Mouse (Mus musculus) skeletal muscle tissue, adult 2 months (tissue): ENCODE data around the gene Ushbp1.
"Not testable (repeated sequence)": the region's sequence is repeated elsewhere in the genome, so short reads cannot be mapped to it uniquely, and the experiment has no call there.

ENCODE experiments used
- DNase-seq: peaks from one replicate; pipeline ENCODE4 v3.0.0-alpha.2; 2012; ENCODE audit warnings: low read depth, low spot score

Gene Ushbp1

GRCm38 (mm10) chr8:71395629-71396028 lies at the start of gene Ushbp1:
Gene Ushbp1 (minus strand): TSS chr8:71395802.
- DNase-seq: no peak

DNA sequence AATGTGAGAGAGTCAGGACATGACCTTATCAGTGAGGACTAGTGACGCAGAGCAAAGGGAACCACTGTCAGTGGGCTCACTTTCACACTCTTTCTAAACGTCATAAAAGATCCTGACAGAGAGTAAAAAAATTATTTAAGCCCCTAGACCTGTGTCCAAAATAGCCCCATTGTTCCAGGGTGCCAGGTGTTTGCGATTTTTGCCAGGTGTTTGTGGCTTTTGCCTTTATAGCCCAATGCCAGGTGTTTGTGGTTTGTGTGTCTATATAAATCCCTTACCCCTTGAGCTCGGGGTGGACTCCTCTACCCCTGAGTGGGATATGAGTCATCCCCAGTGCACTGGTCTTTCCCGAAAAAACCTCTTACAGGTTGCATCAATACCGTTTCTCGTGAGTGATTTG lies 49.5 kb upstream of the Ushbp1 start:
- DNase-seq: no peak

- DNase-seq: peak; percentile 38
Measured at GRCm38 (mm10) chr8:71441404-71441803, 45.8 kb upstream of the Ushbp1 start.

DNA sequence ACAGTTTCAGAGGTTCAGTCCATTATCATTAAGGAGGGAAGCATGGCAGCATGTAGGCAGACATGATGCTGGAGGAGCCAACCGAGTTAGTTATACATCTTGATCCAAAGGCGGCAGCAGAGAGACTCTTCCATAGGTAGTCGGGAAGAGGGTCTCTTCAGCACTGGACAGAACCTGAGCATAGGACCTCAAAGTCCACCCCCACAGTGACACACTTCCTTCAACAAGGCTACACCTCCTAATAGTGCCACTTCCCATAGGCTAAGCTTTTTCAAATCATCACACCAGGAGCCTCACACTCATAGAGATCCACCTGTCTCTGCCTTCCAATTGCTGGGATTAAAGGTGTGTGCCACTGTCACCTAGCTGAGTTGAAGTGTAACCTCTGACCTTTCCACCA lies 41.4 kb upstream of the Ushbp1 start:
- DNase-seq: no peak

DNA sequence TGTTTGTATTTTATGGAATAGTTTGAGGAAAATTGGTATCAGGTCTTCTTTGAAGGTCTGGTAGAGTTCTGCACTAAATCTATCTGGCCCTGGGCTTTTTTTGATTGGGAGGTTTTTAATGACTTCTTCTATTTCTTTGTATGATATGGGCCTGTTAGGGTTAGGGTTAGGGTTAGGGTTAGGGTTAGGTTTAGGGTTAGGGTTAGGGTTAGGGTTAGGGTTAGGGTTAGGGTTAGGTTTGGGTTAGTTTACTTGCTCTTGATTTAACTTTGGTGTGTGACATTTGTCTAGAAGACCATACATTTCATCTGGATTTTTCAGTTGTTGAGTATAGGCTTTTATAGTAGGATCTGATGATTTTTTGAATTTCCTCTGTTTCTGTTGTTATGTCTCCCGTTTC lies 37.3 kb upstream of the Ushbp1 start:
- DNase-seq: not testable (repeated sequence)

GRCm38 (mm10) chr8:71422121-71422520 lies 26.5 kb upstream of the Ushbp1 start:
- DNase-seq: no peak

DNA sequence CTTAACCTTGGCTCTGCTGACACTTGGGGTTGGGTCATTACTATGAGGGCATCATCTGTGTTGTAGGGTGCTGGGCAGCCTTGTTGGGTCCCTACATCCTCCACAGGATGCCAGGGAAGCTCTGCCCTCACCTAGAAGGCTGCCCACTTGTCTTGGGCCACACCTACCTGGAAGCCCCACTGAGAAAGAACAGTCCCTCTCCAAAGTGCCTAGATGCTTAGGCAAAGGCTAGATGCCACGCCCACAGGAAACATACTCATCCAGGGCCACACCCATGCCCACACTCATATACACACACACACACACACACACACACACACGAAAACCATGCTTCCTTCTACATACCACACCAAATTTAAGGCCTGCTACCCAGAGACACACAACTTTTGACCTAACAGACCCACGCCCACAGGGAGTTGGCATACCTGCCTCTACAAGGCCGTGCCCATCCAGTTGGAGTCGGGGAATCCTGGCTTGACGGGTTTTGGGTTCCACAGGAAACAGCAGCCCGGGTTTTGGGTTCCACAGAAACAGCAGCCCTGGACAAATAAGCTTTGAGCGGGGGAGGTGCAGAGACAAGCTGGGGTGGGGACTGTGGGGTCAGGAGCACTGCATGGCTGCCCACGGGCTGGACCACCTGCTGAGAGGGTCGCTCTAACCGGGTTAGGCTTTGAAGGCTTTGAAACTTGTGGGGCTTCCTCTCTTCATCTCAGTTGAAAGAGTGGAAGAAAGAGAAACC lies 16.1 kb upstream of the Ushbp1 start:
- no peak for DNase-seq

DNA sequence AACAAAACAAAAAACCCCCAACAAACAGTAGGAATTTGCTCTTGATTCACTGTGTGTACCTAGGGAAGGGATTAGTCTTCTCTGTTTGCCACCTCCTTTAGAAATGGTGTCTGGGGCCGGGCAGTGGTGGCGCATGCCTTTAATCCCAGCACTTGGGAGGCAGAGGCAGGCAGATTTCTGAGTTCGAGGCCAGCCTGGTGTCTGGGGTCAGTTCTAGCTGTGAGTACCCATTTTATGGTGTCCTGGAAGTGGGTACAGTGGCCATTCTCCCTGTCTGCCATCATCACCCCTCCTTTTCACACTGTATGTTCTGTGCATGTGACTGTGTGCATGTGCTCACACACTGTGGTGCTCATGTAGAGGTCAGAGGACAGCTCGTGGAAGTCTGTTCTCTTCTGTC lies 12.6 kb upstream of the Ushbp1 start:
- no peak for DNase-seq

DNA sequence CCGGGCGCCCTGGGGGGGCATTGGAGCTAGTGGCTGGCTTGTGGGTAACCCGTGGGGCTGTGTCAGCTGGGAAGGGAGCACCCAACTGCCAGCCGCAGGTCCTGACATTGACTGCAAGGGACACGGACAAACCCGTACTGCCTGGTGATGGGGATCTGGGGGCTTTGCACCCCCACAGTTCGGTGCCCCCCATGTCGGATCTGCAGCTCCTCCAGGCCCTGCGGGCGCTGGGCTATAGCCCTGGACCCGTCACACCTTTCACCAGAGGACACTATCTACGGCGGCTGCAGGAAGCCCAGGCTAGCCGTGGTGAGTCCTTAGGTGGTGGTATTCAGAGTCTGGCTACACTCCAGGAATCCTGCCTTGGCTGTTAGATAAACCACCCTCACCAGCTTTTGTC lies 11.8 kb upstream of the Ushbp1 start:
- no peak for DNase-seq

GRCm38 (mm10) chr8:71406099-71407015 lies 10.8 kb upstream of the Ushbp1 start:
- no peak for DNase-seq

DNA sequence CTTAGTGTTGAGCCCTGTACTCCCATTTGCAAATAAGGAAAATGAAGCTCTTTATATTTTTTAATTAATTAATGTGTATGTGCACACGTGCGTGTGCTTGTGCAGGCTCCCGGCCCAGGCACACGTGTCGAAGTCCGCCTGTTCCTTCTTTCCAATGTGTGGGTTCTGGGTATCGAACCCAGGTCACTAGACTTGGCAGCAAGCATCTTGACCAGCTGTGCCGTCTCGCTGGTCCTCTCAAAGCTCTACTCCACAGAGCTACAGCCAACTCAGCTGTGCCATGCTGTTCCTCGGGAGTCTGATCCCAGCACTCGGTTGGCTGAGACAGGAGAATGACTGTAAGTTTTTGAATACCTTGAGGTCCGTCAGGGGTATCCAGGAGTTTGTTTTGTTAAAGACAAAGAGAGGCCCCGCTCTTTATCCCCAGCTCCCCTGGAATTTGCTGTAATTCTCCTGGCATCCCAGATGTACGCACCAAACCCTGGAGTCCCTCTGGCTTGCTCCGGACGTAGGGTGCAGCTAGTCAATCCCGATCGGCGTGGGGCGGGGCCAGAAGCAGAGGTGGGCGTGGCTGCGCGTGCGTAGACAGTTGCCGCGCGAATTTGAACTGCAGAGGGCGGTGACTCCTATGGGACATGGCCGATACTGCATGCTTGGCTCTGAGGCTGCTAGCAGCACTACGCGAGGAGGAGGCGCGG lies 9.9 kb upstream of the Ushbp1 start, which contains the start of gene Ankle1:
Gene Ankle1, plus strand, starts transcription at position 610 of the 698 bp plus-strand sequence.
- peak; percentile 86 for DNase-seq

- no peak for DNase-seq
Measured at GRCm38 (mm10) chr8:71404951-71405351, 9.3 kb upstream of the Ushbp1 start.

GRCm38 (mm10) chr8:71404011-71404410 lies 8.4 kb upstream of the Ushbp1 start:
- no peak for DNase-seq

- DNase-seq: no peak
Measured at GRCm38 (mm10) chr8:71403107-71403885, 7.7 kb upstream of the Ushbp1 start.

GRCm38 (mm10) chr8:71402446-71402964 lies 6.9 kb upstream of the Ushbp1 start:
- no peak for DNase-seq

DNA sequence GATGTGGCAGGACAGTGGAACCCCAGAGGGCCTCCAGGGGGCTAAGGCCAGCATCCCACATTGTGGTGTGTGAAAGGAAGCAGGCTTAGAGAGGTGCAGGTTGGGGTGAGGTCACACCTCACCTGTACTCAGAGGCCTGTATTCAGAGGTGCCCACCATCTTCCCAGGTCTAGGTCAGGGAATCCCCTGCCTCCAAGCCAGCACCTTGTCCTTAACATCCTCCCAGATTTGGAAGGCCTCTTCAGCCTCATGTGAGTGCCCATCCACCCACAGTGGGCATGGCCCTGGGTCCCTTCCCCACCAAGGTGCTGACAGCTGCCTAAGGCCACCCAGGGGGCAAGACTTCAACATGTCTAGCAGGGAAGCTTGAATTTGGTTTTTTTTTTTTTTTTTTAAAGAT lies 5.9 kb upstream of the Ushbp1 start:
- DNase-seq: no peak

- DNase-seq: no peak
Measured at GRCm38 (mm10) chr8:71400826-71401225, 5.2 kb upstream of the Ushbp1 start.

DNA sequence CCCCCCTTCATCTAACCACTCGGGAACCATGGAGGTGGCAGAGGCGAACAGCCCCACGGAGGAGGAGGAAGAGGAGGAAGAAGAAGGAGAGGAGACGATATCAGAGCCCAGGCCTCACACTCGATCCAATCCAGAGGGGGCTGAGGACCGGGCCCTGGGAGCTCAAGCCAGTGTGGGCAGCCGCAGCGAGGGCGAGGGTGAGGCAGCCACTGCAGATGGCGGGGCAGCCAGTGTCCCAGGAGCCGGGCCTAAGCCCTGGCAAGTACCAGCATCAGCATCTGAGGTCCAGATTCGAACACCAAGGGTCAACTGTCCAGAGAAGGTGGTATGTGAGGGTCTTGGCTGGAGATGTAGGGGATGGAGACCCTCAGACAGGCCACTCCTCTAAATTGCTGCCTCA lies 2.1 kb upstream of the Ushbp1 start:
- DNase-seq: no peak

DNA sequence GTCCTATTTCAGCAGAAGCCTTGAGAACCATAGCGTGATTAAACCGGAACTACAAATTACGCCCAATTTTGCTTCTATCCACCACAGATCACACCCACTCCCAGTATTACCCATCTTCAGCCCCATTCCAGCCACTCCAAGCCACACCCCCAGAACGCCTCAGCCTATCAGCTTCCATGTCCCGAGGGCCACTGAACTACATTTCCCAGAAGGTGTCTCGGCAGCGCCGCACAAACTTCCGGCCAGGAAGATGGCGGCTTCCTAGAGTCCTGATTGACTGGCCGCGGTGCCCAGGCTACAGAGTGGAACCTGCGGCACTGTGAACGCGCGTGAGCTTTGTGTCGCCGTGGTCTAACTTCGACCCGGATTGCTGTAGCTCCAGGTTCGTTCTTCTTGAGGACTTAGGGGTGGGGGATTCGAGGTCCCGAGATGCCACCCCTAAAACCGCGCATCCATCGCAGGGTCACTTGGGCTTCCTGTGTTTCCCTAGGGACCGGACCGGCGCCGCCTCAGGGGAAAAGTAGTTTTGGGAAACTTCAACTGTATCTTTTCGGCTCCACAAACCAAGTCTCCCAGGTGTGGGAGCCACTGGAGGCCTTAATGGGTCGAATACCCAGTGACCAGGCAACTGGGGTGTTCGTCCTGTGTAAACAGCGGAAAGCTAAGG lies 1.2 kb upstream of the Ushbp1 start, which contains the start of gene Babam1:
Gene Babam1, plus strand, starts transcription at position 223 of the 667 bp plus-strand sequence.
- peak; percentile 92 for DNase-seq

DNA sequence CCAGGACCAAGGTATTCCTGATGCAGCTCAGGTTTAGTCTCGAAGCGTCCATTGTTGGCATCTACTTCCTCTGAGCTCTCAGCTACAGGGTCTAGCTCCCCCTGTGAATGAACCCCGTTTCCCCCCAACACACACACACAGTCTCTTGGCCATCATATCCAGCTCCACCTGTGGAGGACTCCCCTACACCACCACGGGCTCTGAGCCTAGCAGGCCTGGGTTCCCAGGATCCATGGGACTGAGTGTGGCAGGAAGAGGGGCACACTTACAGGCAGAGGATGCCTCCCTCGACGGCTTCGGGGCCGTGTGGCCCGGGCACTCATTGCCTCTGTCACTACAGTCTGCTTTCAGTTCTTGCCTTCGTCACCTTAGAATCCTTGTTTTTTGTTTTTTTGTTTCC lies 531 bp downstream of the Ushbp1 start:
- no peak for DNase-seq
